ENCODE assay signal across 8 mouse cellular contexts in the genomic region with DNA sequence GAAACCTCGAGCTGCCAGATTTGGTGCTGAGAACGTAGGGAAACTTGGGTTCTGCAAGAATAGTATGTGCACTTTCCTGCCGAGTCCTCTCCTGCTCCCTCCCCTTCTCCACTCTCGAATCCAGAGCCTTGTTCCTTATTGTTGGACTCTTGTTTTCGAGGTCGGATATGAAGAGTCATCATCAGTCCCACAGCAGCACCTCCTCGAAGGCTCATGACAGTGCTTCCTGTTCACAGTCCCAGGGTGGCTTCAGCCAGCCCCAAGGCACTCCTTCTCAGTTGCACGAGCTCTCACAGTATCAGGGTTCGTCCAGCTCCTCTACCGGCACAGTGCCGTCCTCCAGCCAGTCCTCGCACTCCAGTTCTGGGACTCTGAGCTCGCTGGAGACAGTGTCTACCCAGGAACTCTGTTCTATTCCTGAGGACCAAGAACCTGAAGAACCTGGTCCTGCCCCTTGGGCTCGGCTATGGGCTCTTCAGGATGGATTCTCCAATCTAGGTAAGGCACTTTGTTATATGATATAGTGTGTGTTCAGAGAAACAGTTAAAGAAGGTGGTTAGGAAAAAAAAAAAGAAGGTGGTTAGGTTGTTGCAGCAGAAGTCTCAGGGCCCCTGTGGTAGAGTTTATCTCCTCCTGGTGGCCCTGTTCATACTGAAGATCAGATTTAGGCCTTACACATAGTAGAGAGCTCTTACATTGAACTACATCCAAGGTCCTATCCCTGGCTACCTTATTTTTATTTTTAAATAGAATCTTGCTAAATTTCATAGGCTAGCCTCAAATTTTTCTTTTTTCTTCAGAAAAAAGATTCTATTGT. TPM values are rescaled to one million over a fixed set of nuclear protein-coding genes. Genes with fewer than 3 reads are reported as not detected.
DNase-seq lines count a peak whose midpoint lies in the region; ATAC-seq lines count a peak whose summit lies in the region.

No protein-coding gene starts in this region.

- DNase-seq in cerebellum, adult 11-12 months, result peak; percentile 18
- no peak for DNase-seq in lung, postnatal 36 days
- DNase-seq in splenic B cell, adult 2 months (ENCODE audit: low read depth, low spot score), result peak; percentile 7
- no peak for DNase-seq in kidney, adult 18-20 months

- 87% methylated on average over 14 of the region's 14 CpGs for WGBS in lung, embryonic 15.5 days
- 90% methylated on average over 14 of the region's 14 CpGs for WGBS in embryonic facial prominence, embryonic 13.5 days

- peaks cover 9% of the 10 kb centered on the region for H3K36me3 ChIP-seq in lung, embryonic 15.5 days
- peaks cover 37% of the 10 kb centered on the region for H3K36me3 ChIP-seq in embryonic facial prominence, embryonic 13.5 days
- H3K36me3 ChIP-seq in splenic B cell, adult 2 months (ENCODE audit: control insufficient read depth, insufficient read depth, low read length, poor library complexity, severe bottlenecking), result peaks cover 5% of the 10 kb centered on the region

- peak overlapping the region; percentile 69; the same call in 1 of the 2 replicates for H3K4me3 ChIP-seq in lung, embryonic 15.5 days
- H3K4me3 ChIP-seq in embryonic facial prominence, embryonic 13.5 days, result peak overlapping the region; percentile 77; the same call in 1 of the 2 replicates

- peaks cover 24% of the 10 kb centered on the region for H3K4me1 ChIP-seq in lung, embryonic 15.5 days
- H3K4me1 ChIP-seq in embryonic facial prominence, embryonic 13.5 days, result peaks cover 21% of the 10 kb centered on the region

- H3K9ac ChIP-seq in lung, embryonic 15.5 days, result no peak overlapping the region
- H3K9ac ChIP-seq in embryonic facial prominence, embryonic 13.5 days, result no peak overlapping the region

- no peaks in the 10 kb centered on the region for H3K9me3 ChIP-seq in lung, embryonic 15.5 days
- H3K9me3 ChIP-seq in embryonic facial prominence, embryonic 13.5 days, result no peaks in the 10 kb centered on the region

- H3K27ac ChIP-seq in lung, embryonic 15.5 days, result no peak overlapping the region
- H3K27ac ChIP-seq in embryonic facial prominence, embryonic 13.5 days, result no peak overlapping the region

- H3K4me2 ChIP-seq in lung, embryonic 15.5 days, result peak overlapping the region; percentile 78; the same call in 1 of the 2 replicates
- H3K4me2 ChIP-seq in embryonic facial prominence, embryonic 13.5 days, result no peak overlapping the region

- no peaks in the 10 kb centered on the region for H3K27me3 ChIP-seq in lung, embryonic 15.5 days
- no peaks in the 10 kb centered on the region for H3K27me3 ChIP-seq in embryonic facial prominence, embryonic 13.5 days
- no peaks in the 10 kb centered on the region for H3K27me3 ChIP-seq in splenic B cell, adult 2 months (ENCODE audit: control insufficient read depth, insufficient read depth, low read length, poor library complexity, severe bottlenecking)

- ATAC-seq in cerebellum, adult (ENCODE audit: insufficient number of reproducible peaks, low FRiP score, low TSS enrichment), result no peak
- ATAC-seq in lung, embryonic 15.5 days (ENCODE audit: borderline replicate concordance, extremely low read depth, low FRiP score, low TSS enrichment), result no peak
- ATAC-seq in embryonic facial prominence, embryonic 13.5 days (ENCODE audit: insufficient number of reproducible peaks, insufficient read depth, low FRiP score, low TSS enrichment, low read depth), result no peak
- ATAC-seq in erythroid progenitor cell, adult 5-6 weeks (replicated peaks; ENCODE audit: low FRiP score, poor library complexity, severe bottlenecking), result no peak

RNA-seq across cellular contexts. Expression of a gene that starts 1.5 kb away (rescaled TPM):
- 31.3 and 33.1 TPM in 2 replicates for polyA plus RNA-seq in lung, embryonic 15.5 days (2015; fragmentation: Nextera tagmentation; extraction: Ambion mirVana)
- polyA plus RNA-seq in embryonic facial prominence, embryonic 13.5 days (2015; fragmentation: Nextera tagmentation; extraction: Ambion mirVana), result 26.0 and 28.5 TPM in 2 replicates
- 55.9 and 67.5 TPM in 2 replicates for total RNA-seq in erythroid progenitor cell, adult 5-6 weeks (2015; ENCODE audit: low replicate concordance)
- 93.8 and 111 TPM in 2 replicates for total RNA-seq in erythroid progenitor cell, adult 5-6 weeks (2017; ENCODE audit: low replicate concordance)

RNA-seq across cellular contexts. Expression of a gene that starts 1.7 kb away (rescaled TPM):
- polyA plus RNA-seq in lung, embryonic 15.5 days (2015; fragmentation: Nextera tagmentation; extraction: Ambion mirVana), result 30.7 and 31.7 TPM in 2 replicates
- 28.7 and 29.8 TPM in 2 replicates for polyA plus RNA-seq in embryonic facial prominence, embryonic 13.5 days (2015; fragmentation: Nextera tagmentation; extraction: Ambion mirVana)
- total RNA-seq in erythroid progenitor cell, adult 5-6 weeks (2015; ENCODE audit: low replicate concordance), result 26.4 and 63.1 TPM in 2 replicates
- 38.1 and 50.4 TPM in 2 replicates for total RNA-seq in erythroid progenitor cell, adult 5-6 weeks (2017; ENCODE audit: low replicate concordance)

RNA-seq across cellular contexts. Expression of a gene that starts 31.4 kb away (rescaled TPM):
- polyA plus RNA-seq in lung, embryonic 15.5 days (2015; fragmentation: Nextera tagmentation; extraction: Ambion mirVana), result 19.1 and 19.7 TPM in 2 replicates
- 19.2 and 21.9 TPM in 2 replicates for polyA plus RNA-seq in embryonic facial prominence, embryonic 13.5 days (2015; fragmentation: Nextera tagmentation; extraction: Ambion mirVana)
- 50.3 and 71.4 TPM in 2 replicates for total RNA-seq in erythroid progenitor cell, adult 5-6 weeks (2015; ENCODE audit: low replicate concordance)
- 28.7 and 39.8 TPM in 2 replicates for total RNA-seq in erythroid progenitor cell, adult 5-6 weeks (2017; ENCODE audit: low replicate concordance)

RNA-seq across cellular contexts. Expression of a gene that starts 38.3 kb away (rescaled TPM):
- polyA plus RNA-seq in lung, embryonic 15.5 days (2015; fragmentation: Nextera tagmentation; extraction: Ambion mirVana), result 9.9 and 10.4 TPM in 2 replicates
- 17.6 and 18.0 TPM in 2 replicates for polyA plus RNA-seq in embryonic facial prominence, embryonic 13.5 days (2015; fragmentation: Nextera tagmentation; extraction: Ambion mirVana)
- total RNA-seq in erythroid progenitor cell, adult 5-6 weeks (2015; ENCODE audit: low replicate concordance), result 4.2 and 5.4 TPM in 2 replicates
- 3.9 and 6.8 TPM in 2 replicates for total RNA-seq in erythroid progenitor cell, adult 5-6 weeks (2017; ENCODE audit: low replicate concordance)

Comparison
In these comparisons a context has a peak if more than half of its experiments do, and no peak if none do; other contexts are left out.
1. DNase-seq: peak in cerebellum, adult 11-12 months (single experiment) and splenic B cell, adult 2 months (single experiment); none in lung, postnatal 36 days (single experiment) and kidney, adult 18-20 months (single experiment).